Mouse (Mus musculus): ENCODE measurements around the gene Abhd10.

Gene Abhd10

DNA sequence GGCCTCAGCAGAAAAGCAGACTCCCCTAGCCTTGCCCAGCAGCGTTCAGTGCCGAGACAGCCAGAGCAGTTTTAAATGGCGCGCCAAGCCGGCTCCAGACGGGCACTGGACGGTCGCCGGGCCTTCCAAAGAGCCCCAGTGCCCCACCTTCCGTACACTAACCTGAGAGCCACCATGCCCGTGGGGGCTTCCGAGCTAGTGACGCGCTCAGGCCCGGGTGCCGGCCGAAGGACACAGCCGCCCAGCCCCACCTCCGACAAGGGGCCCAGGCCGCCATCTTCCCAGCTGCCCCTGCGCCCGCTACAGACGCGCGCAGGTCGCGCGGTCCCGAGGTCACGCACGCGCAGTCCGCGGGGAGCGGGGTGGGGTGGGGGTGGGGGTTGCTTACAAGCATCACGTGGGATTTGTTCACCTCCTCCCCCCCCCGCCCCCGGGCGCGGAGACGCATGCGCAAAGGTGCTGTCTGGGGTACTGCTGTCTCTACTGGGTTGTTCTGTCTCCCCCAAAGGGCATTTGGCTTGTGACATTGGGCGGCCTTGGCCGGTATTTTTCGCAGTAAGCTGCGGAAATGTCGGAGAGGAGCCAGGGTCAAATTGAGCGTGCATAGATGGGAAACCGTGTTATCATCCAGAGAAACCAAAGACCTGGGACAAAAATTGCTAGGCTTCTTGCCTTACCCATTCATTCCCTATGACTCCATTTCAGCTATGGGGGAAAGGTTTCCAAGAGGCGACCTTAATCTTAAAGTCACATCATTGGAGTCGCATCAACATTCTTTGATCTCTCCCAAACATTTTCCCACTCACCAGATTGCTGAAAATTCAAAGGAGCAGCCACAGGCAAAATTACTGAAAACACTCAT lies at the start of gene Abhd10:
TSS of gene Abhd10 (minus strand) at position 341 of the 862 bp plus-strand sequence.
- DNase-seq (ENCODE audit: low spot score), result peak; percentile 80

- no peak for DNase-seq (ENCODE audit: low spot score)
Observed at GRCm38 (mm10) chr16:45791286-45791685, 48.5 kb upstream of the Abhd10 start.

DNA sequence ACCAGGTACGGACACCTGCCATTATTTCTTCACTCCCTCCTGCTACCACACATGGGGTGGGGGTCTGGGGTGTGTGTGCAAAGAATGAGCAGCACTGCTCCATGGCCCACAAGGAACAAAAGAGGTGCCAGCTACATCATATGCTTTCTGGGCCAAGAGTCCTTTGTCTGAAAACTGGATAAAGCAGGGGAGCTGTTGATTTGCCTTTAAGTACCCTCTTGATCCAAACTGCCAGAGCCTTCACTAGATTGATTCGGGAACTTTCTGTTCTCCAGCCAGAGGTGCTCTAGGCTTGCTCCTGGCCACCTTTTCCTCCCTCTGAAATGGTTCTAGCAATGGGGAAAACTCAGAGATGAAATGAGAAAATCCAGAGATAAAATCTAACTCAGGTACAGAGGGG lies 46.6 kb upstream of the Abhd10 start:
- DNase-seq (ENCODE audit: low spot score), result no peak

GRCm38 (mm10) chr16:45787650-45788049 lies 44.9 kb upstream of the Abhd10 start:
- DNase-seq (ENCODE audit: low spot score), result no peak

DNA sequence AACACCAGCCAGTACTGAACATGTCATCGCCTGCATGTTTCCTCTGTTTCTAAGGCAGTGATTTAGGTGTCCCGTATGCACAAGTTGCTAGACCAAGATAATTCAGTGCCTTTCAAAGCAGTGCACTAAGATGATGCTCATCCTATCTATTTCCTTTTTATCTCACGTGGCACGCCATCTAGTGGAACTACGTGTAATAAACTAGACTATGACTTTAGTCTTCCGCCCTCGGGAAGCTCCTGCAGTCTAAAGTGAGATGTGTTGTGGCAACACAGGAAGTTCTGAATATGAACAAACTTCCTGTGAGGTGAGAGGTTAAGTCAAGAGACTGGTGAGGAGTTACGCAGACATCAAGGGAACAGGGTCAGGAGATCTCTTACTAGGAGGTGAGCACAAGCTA lies 43.9 kb upstream of the Abhd10 start:
- DNase-seq (ENCODE audit: low spot score), result no peak

DNA sequence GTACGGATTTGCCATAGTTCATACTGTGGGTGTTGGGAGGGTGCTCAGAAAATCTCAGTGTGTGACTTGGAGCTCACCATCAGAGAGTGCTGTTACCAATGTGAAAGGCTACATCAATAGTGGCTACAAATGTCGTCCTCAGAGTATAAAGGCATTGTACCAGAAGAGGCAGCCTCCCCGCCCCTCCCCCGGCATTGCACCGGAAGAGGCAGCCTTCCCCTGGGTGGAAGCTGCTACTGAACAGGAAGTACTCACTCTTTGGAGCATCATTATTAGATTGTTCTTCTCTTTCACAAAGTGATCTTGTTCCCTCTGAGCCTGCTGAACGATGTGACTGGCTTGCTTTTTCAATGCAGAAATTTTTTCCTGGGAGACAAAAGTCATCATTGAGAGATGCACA lies 37.2 kb upstream of the Abhd10 start:
- no peak for DNase-seq (ENCODE audit: low spot score)

- DNase-seq (ENCODE audit: low spot score), result no peak
Observed at GRCm38 (mm10) chr16:45774813-45775212, 32.1 kb upstream of the Abhd10 start.

GRCm38 (mm10) chr16:45770914-45771313 lies 28.2 kb upstream of the Abhd10 start:
- no peak for DNase-seq (ENCODE audit: low spot score)

DNA sequence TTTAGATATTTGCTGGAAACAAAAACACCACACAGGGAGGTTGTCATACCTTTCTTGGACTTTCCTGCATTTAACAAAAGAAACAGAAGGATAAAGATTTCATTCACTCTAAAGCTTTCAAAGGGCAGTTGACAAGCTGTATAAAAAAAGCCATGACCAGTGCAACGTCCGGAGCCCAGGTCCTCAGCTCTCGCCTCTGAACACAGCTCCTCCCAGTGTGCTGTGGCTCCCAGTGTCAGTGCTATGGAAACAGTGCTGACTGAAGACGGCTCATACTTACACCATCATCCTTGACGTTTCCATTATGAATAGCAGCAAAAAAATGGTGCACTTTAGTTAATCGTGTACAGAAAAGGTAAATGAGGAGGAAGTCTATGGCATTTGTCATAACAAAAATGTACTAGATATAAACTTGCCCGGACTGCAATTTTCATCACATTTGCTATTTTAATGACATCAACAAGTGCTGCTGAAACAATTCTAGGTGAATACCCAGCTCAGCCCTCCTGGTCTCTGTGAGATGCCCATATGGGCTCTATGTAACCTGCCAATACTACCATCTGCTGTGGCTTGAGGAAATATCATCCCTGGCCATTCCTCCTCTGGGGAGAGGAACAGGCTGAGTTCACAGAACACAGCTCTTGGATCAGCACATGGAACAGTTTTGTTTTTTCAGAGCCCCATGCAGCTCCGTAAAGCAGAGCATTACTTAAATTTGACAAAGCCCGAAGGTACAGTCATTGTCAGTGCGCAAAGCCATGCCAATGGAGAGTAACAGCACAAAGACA lies 25.3 kb upstream of the Abhd10 start:
- DNase-seq (ENCODE audit: low spot score), result no peak

DNA sequence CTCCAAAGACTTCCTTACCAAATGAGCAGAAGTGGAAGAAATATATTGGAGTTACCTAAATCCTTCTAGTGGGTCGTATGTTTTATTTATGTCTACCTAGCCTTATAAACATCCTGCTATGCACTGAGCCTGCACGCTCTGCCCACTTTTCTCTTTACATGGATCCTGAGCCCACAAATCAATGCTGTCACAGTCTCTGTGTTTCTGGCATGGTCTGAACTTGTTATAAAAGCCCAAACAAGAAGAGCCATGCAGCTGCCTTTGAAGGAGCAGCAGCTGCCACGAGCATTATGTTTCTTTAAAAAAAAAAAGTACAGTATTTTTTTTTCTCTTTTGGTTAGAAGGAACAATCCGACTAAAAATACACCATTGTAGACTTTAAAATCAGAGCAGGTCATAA lies 24.7 kb upstream of the Abhd10 start:
- no peak for DNase-seq (ENCODE audit: low spot score)

- no peak for DNase-seq (ENCODE audit: low spot score)
Observed at GRCm38 (mm10) chr16:45765801-45766494, 23.2 kb upstream of the Abhd10 start.

- no peak for DNase-seq (ENCODE audit: low spot score)
Observed at GRCm38 (mm10) chr16:45765102-45765501, 22.3 kb upstream of the Abhd10 start.

GRCm38 (mm10) chr16:45762859-45763505 lies 20.2 kb upstream of the Abhd10 start:
- no peak for DNase-seq (ENCODE audit: low spot score)

DNA sequence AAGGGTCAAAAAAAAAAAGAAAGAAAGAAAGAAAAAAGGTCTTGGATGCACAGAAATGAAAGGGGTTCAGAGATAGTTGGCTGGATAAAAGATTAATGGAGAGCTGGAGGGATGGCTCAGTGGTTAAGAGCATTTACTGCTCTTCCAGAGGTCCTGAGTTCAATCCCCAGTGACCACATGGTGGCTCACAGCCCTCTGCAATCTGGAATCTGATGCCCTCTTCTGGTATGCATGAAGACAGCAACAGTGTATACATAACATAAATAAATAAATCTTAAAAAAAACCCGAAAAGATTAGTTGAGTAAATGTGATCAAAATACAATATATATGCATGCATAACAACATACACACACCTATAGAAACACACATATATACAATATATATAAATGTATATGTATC lies 18.7 kb upstream of the Abhd10 start:
- DNase-seq (ENCODE audit: low spot score), result no peak

DNA sequence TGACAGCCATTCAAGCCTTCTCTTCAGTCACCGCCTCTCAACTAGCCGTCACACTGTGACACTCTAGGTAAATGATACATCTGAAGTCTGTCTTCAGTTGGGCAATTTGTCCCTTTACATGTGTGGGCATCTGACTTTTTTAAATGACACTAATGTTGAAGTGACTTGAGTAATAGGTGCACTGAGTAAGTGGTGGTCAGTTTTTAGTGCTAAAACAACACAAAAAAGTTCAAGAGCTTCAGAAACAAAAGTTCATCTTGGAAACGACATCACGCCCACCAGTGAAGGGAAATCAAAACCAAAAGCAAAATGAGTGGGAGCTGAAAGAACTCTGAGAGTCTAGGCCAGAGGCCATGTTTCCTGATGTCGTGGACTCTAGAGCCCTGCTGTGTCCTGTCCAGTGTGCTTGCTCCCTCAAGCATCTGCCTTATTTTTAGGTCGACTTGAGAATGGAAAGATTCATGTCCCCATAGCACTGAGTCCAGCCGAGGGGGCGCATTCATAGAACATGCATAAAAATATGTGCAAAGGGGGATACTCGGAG lies 16.0 kb upstream of the Abhd10 start:
- DNase-seq (ENCODE audit: low spot score), result no peak

- DNase-seq (ENCODE audit: low spot score), result no peak
Observed at GRCm38 (mm10) chr16:45757421-45758078, 14.8 kb upstream of the Abhd10 start.

- DNase-seq (ENCODE audit: low spot score), result no peak
Observed at GRCm38 (mm10) chr16:45756855-45757254, 14.1 kb upstream of the Abhd10 start.

DNA sequence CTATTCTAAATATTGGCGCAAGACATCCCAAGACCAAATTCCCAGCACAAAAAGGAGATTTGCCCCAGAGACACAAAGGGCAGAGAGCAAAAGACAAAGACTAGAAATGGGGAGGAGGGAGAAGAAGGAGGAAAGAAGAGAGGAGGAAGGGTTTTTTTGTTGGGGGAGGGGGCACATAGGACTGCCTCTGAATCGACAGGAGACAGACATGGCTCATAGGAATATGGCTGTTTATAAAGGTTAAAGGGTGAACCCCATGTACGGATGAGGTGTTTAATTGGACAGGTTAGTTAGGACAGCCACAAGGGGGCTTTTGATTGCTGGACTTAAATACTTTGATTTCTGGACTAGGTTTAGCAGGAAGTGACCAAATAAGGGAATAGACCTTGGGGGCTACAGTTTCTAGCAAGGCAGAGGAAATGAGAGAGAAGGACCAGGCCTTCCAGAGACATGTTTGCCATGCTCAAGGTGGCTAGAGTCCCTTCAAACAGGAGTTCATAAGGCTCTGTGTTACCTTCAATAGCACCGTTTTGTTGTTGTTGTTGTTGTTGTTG lies 913 bp upstream of the Abhd10 start:
- DNase-seq (ENCODE audit: low spot score), result no peak

DNA sequence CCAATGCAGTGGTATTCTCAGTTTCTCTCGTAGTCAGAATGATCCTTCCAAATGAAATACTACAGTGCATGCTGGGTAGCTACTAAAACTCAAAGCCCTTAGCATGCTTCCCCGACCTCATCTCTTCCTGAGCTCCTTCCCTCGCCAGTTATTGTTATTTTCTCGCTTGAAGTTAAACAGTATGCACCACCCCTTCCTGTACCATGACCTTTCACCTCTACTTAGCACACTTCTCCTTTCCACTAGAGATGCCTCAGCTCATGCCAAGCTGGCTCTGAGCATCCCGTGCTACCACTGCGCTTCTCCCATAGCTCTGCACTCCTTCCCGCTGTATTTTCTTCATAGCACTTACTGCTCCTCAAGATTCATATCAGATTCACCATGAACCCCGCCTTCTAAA lies 4.9 kb downstream of the Abhd10 start:
- DNase-seq (ENCODE audit: low spot score), result no peak

- no peak for DNase-seq (ENCODE audit: low spot score)
Observed at GRCm38 (mm10) chr16:45736724-45737123, 6.0 kb downstream of the Abhd10 start.

- DNase-seq (ENCODE audit: low spot score), result no peak
Observed at GRCm38 (mm10) chr16:45729163-45729562, 13.6 kb downstream of the Abhd10 start.
